Mouse (Mus musculus) embryonic stem cell, embryonic (primary cell): ENCODE data around the gene Bmf.
"Not testable (repeated sequence)": the region's sequence is repeated elsewhere in the genome, so short reads cannot be mapped to it uniquely, and the experiment has no call there.

Experiments used
- CTCF ChIA-PET, 4 experiments: fragments of 300-600 bp in 2 of 4; fragments of 350-600 bp in 2 of 4; sonication (Branson Sonifier 250); formaldehyde crosslinking; loops; one replicate each; lab custom pipeline; 2022; ENCODE audit warnings: inconsistent platforms in 2 of 4; lab: Charles Lee
- POLR2A ChIA-PET, 4 experiments: fragments of 300-600 bp in 2 of 4; fragments of 350-600 bp in 2 of 4; sonication (Branson Sonifier 250); formaldehyde crosslinking; loops; one replicate each; lab custom pipeline; 2022; ENCODE audit warnings: antibody characterized with exemption in 4 of 4, inconsistent platforms in 1 of 4; lab: Charles Lee

Bmf gene

DNA sequence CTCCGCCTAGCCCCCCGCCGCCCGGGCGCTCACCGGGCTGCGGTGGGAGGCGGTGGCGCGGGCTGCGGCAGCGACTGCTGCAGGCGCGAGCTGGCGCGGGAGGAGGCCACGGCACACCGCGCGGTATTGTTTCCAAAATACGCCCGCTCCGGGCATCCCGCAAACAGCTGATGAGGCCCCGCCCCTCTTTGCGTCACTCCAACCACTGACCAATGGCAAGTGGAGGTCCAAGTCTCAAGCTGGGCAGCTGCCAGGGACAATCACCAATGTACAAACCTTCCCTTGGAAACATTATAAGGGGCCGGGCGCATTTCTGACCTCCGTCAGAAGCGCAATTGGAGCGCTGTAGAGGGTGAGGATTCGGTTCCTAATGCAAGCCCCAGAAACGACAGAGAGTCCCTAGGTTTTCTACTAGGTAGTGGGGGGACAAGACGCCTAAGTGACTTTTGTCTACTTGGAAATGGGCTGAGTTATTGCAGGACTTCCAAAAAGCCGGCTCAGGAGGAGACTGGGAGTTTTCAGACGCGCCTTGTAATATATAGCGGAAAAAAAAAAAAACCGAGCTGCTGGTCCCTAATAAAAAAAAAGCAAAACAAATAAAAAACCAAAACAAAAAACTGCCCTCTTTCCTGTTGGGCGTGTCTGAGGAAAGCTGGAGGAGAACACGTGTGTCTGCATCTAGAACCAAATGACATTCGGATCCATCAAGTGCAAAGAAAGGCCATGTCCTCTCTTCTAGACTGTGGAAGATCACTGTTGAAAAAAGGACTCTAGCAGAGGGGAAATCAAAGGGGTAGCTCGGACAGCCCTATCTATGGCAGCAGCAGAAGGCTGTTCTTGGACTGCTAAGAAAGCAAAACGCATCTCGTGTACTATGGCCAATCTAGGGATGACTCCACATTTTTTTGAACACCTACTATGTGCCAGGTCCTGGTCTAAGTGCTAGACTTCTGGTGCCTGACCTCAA, at the start of gene Bmf:
Gene Bmf, minus strand, starts transcription at position 181 of the 967 bp plus-strand sequence.
- POLR2A ChIA-PET = interaction anchor here (0.6 to 2.5 kb wide), 38 partner anchors 9 to 334 kb away, joined by 3 to 21 read pairs (median 4); partner anchors contain the start of genes Ivd (in 1 of the 4) and Srp14 (in 1 of the 4)
- CTCF ChIA-PET = interaction anchor here in 3 of 4 experiments (0.6 to 2.5 kb wide), 14 partner anchors 9 to 181 kb away, joined by 3 to 14 read pairs (median 4); no protein-coding TSS in a partner anchor

DNA sequence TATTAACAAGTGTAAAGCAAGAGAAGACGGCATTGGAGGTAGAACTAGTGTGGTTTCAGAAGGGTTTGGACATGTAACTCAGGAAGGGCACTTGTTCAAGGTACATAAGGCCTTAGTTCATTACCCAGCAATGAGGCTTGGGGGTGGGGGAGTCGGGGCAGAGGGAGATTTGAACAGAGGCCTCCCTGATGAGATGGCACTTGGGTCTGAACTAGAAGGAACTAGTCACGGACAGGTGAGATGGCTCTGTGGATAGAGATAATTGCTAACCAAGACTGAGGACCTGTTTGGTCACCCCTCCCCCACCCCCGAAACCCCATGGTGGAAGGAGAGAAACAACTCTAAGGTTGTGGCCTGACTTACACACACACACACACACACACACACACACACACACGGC, 49.6 kb upstream of the Bmf start:
- CTCF ChIA-PET = interaction anchor here in 3 of 4 experiments (0.7 to 2.6 kb wide), 3 partner anchors 112 to 115 kb away, joined by 3 to 15 read pairs (median 12); no protein-coding TSS in a partner anchor
- POLR2A ChIA-PET = interaction anchor here in 2 of 4 experiments (0.7 to 2.9 kb wide), 7 partner anchors 12 to 114 kb away, joined by 4 to 9 read pairs (median 7); partner anchors contain the start of gene Bmf (in 1 of the 2)

DNA sequence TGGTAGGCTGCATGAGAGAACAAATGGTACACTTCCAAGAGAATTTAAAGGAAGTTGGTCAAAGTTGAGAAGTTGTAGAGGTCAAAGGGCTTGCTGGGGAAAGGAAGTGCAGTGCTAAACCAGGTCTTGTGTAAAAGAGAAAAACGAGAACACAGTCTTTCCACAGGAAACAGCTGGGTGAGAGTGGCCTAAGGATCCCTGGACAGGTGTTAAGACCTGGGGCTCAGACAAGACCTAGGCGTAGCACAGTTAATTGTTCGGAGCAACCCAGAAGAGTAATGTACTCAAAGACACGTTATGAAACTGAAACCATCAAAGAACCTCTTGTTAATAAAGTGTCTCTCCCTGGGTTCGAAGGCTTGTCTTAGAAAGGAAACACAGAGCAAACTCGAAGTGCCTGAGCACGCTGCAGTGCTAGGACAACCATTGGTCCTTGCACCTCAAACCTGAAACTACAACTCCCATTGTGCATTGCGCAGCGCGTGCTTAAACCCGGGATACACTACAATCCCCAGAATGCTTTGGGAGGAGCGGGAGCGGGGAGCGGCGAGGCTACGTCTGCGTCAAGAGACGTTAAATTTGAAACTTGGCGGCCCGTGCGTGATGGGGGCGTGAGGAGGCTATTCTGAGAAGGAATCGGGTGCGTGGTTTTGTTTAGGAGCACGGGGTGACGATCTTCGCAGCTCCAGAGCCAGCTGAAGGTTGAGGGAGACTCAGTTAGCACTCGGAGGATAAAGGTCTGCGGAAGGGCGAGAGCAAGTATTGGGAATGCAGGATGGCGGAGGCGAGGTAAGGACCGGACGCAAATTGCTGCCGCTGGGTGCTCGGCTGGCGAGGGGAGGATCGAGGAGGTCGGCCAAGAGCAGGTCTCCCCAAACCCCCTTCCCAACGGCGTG, 48.4 kb upstream of the Bmf start, which contains the start of gene Bub1b:
Gene Bub1b, plus strand, starts transcription at position 539 of the 896 bp plus-strand sequence.
- ChIA-PET CTCF (interaction anchor here in 2 of 4 experiments (0.7 to 2.6 kb wide), 4 partner anchors 8 to 111 kb away, joined by 3 to 12 read pairs (median 3); partner anchors contain the start of gene Bmf (in 1 of the 2)), POLR2A (interaction anchor here in 2 of 4 experiments (0.6 to 2.9 kb wide), 6 partner anchors 11 to 112 kb away, joined by 3 to 9 read pairs (median 8); partner anchors contain the start of gene Bmf (in 1 of the 2))

DNA sequence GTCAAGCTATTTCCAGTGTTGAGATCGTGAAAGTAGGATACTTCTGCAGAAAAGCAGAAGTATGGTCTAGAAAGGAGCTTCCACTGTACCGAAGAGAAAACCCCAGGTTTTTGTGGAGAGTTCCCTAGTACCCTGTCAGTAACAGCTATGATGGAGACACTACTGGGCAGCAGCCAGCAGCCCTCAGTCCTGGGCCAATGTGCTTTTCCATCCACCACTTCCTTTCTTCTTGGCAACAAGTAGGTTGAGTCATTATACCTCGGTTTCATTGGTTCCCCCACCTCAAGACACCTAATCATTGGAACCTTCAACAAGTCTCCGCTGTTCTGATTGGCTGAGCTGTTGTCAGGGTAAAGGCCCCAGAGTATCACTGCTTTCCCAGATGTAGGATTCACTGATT, 41.6 kb upstream of the Bmf start:
- ChIA-PET POLR2A (no interaction called here), CTCF (no interaction called here)

DNA sequence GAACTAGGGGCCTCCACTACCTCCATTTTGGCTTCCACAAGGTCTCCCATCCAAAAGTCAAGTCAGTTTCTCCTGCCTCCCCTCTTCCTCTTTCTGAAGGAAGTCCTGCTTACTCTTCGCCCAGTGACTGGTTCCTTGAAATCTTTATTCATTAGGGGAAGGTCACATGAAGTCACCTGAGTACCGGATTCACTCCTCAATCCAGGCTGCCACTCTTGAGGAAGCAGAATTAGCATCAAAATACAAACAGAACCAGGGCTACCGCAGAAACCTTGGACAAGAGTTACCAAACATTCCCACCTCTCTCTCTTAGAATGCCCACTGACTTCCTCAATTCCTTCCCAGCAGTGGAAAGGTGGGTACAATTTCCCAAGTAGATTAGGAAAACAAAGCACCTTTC, 38.2 kb upstream of the Bmf start:
- ChIA-PET POLR2A (interaction anchor here in 2 of 4 experiments (1.0 to 2.8 kb wide), 7 partner anchors 11 to 104 kb away, joined by 3 to 18 read pairs (median 7); partner anchors contain the start of genes Bmf (in 1 of the 2) and Bub1b (in 1 of the 2)), CTCF (interaction anchor here in 1 of 4 experiments (1.4 kb wide), 1 partner anchor 101 kb away, joined by 8 read pairs; no protein-coding TSS in a partner anchor)

DNA sequence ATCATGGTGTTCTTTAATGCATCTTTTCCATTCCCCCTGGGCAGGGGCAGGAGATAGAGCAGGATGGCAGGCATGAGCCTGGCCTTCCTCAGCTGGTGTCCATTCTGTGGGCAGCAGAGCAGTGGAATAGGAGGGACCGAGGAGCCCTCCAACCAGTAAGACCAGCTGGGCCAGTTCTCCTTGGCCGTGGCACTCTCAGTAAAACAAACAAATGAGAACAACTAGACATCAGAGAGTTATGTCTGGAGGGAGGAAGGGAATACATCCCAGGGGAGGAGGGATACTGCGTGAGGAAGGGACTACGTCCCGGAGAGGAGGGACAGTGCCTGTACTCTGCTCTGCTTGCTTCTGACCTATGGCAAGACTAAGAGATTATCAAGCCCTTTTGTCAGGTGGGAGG, 36.5 kb upstream of the Bmf start:
- POLR2A ChIA-PET = interaction anchor here in 3 of 4 experiments (0.5 to 1.8 kb wide), 12 partner anchors 9 to 1651 kb away, joined by 3 to 11 read pairs (median 4); partner anchors contain the start of gene Bmf (in 3 of the 3)
- CTCF ChIA-PET = interaction anchor here in 1 of 4 experiments (1.0 kb wide), 1 partner anchor 37 kb away, joined by 3 read pairs; no protein-coding TSS in a partner anchor

DNA sequence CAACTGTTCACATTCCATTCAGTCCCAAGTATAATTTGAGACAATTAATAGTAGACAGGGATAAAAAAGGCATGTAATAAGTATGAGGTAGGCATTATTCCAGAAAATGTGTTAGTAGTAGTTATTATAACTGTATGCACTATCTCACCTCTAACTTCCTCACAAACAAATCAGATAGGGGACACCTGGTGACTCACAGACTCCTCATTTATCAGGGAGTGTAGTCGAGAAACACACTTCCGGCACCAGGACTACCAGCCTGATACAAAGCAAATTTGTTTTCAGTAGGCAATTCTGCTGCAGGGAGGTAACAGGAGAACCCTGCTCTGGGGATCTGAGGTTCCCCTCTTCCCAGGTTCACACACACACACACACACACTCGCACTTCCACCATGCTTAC, 23.6 kb upstream of the Bmf start:
- CTCF ChIA-PET = no interaction called here
- POLR2A ChIA-PET = interaction anchor here in 1 of 4 experiments (1.0 kb wide), 2 partner anchors 12 to 13 kb away, joined by 3 to 4 read pairs; no protein-coding TSS in a partner anchor

DNA sequence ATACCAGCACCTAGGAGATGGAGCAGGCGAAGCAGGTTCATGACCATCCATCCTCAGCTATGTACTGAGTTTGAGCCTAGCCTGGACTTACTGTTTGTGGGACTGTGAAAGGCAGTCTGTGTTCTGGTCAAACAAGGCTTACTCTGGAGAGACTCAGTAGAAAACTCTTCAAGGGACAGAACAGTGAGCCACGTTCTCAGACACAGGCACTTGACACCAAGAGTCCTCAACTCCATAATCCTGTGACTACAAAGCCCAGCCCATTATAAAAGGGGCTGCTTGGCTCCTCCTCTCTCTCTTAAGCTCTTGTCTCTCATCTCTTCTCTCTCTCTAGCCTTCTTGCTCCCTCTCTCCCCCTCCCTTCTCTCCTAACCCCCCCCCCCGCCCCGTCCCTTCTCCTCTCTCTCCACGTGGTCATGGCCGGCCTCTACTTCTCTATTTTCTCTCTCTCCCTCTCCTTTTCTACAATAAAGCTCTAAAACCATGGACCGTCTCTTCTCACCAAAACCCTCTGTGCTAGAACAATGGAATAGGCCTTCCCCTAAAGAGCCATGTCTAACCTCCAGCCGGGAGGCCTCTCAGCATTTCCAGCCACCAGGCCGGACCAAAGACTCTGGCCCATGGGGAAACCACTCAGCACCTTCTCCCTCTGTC, 22.8 kb upstream of the Bmf start:
- POLR2A ChIA-PET = interaction anchor here in 1 of 4 experiments (1.0 to 1.3 kb wide), 2 partner anchors 12 to 16 kb away, joined by 3 read pairs; no protein-coding TSS in a partner anchor
- CTCF ChIA-PET = interaction anchor here in 2 of 4 experiments (0.5 to 0.6 kb wide), 3 partner anchors 84 to 123 kb away, joined by 4 read pairs; no protein-coding TSS in a partner anchor

DNA sequence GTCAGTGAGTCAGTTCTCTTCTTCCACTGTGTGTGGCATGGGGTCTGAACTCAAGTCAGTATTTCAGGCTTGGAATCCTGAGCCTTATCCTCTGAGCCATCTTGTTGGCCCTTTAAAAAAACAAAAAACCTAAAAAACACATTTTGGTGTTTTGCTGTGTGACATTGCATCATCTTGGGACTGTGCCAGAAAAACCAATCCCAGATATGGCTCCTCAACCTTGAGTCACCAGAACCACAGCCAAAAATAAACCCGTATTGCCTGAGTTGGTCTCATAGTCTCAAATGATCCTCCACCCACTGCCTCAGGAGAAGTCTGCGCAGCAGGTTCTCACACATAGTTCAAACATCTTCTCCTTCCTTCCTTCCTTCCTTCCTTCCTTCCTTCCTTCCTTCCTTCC, 21.5 kb upstream of the Bmf start:
- ChIA-PET CTCF (no interaction called here), POLR2A (no interaction called here)

DNA sequence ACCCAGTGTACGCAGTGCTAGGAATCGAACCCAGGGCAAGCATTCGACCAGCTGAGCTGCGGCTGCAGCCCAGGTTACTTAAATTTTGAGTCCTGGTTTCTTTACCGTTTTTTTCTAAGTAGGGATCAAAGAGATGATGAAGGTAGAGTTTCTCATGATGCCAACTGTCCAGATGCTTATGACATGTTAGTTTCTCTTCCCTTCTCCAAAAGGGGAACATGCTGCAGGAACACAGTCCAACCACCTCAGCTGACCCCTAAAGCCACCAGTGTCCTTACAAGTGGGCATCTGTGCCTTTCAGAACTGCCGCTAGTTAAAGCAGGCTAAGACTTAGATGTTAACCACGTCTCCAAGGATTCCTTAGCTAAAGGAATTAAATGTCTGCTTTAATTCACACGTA, 17.7 kb upstream of the Bmf start:
- ChIA-PET CTCF (no interaction called here), POLR2A (no interaction called here)

DNA sequence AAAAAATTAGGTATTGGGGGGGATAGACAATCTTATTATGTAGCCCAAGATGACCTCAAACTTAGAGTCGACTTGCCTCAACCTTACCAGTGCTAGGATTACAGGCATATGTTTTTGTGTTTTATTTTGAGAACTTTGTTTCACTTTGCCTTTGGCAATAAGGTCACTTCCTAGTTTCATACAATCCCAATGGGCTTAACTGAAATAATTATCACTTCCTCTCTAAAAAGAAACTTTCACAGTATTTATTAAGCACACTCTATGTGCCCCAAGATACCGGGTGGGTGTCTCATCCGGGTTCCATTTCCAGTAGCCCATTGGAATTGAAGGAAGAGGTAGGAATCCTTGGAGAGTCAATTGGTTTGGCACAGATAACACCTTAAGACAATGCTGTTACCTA, 12.9 kb upstream of the Bmf start:
- POLR2A ChIA-PET = interaction anchor here in 1 of 4 experiments (0.7 kb wide), 1 partner anchor 13 kb away, joined by 3 read pairs; the partner anchor contains the start of gene Bmf
- CTCF ChIA-PET = interaction anchor here in 2 of 4 experiments (0.6 to 2.0 kb wide), 3 partner anchors 13 to 18 kb away, joined by 3 to 7 read pairs (median 6); partner anchors contain the start of gene Bmf (in 1 of the 2)

DNA sequence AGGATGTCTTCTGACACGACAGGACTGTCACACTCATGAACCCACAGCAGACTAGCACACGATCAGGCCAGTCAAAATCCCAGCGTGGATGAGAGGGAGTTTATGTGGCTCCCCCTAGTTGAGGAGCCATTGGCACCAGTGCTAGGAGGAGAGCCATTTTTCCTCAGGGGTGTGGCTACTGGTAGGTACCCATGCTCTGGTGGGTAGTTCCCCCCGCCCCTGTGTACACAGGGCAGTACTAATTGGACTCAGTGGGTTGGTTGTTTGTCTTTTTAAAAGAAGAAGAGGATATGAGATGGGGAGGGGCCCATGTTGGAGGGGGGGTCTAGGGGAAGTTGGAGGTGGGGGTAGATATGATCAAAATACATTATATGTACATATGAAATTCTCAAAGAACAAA, 12.5 kb upstream of the Bmf start:
- ChIA-PET CTCF (interaction anchor here in 1 of 4 experiments (1.2 to 2.0 kb wide), 2 partner anchors 12 to 18 kb away, joined by 3 to 7 read pairs; partner anchors contain the start of gene Bmf), POLR2A (interaction anchor here in 1 of 4 experiments (0.8 kb wide), 1 partner anchor 23 kb away, joined by 4 read pairs; no protein-coding TSS in a partner anchor)

DNA sequence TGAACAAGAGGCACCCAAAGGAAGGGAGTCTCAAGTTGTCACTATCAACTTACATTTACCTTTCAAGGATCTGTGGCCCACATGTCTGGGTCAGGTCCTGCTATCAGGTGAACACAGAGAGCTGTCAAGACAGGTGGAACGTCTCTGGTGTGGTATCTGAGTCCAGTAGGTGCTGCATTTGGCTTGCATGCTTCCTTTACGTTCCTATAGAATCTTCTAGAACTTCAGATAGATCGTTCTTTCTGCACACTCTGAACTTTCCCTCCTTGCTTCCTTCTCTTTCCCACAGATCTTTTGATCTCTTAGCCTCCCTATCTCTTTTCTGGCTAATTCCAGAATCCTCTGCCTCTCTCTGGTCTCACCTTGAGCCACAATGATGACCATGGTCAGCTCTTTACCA, 8.9 kb upstream of the Bmf start:
- POLR2A ChIA-PET = interaction anchor here in 2 of 4 experiments (1.2 to 1.4 kb wide), 4 partner anchors 9 to 105 kb away, joined by 3 to 4 read pairs (median 4); partner anchors contain the start of genes Bmf (in 2 of the 2) and Pak6 (in 1 of the 2)
- CTCF ChIA-PET = interaction anchor here in 1 of 4 experiments (1.0 kb wide), 1 partner anchor 9 kb away, joined by 3 read pairs; the partner anchor contains the start of gene Bmf

DNA sequence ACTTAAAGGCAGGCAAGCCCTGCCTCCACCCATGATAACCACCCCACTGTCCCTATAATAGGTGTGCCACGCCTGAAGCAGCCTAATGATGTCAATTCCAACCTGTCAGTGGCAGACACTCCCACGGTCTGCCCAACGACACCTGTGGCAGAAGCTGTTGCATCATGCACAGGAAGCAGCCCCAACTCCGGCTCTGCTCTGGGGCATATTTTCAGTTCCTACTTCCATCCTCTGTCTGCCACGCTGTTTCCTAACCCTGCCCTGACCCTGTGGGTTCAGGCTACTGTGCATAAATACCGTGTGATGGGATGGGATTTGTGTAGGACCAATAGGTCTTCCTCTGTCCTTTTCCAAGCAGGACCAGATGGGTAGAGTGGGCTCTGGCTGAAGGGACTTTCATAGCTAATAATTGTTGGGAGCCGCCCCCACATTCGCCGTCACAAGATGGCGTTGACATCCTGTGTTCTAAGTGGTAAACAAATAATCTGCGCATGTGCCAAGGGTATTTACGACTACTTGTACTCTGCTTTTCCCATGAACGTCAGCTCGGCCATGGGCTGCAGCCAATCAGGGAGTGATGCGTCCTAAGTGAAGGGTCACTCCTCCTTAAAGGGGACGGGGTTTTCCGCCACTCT, 5.0 kb upstream of the Bmf start:
- CTCF ChIA-PET, POLR2A ChIA-PET: not testable (repeated sequence)

DNA sequence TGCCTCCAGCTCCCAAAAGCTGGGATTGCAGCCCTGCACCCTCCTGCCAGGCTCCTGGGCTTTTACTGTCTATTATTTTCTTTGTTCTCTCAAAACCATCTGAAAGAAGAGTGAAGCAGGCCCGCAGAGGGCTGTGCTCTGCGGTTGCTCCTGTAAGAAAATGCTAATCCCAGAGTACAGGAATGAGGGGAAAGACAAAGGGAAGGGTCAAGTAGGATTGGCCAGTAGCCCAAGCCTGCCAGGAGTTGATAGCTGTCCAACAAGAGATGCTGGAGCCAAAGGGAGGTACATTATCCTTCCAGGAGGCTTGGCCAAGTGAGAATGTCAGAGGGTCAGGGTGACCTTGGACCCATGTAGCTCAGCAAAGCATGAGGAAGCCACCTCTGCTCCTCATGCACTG, 2.1 kb upstream of the Bmf start:
- POLR2A ChIA-PET = no interaction called here
- CTCF ChIA-PET = interaction anchor here in 1 of 4 experiments (0.6 to 1.5 kb wide), 3 partner anchors 12 to 121 kb away, joined by 3 to 5 read pairs (median 4); no protein-coding TSS in a partner anchor
